Mouse (Mus musculus) ovary, postnatal 36 days (tissue): ENCODE data around the gene Nup93.

Experiments
- DNase-seq: peaks from one replicate; pipeline ENCODE4 v3.0.0; 2022; ENCODE audit warnings: low spot score, mixed read lengths

Nup93 gene

DNA sequence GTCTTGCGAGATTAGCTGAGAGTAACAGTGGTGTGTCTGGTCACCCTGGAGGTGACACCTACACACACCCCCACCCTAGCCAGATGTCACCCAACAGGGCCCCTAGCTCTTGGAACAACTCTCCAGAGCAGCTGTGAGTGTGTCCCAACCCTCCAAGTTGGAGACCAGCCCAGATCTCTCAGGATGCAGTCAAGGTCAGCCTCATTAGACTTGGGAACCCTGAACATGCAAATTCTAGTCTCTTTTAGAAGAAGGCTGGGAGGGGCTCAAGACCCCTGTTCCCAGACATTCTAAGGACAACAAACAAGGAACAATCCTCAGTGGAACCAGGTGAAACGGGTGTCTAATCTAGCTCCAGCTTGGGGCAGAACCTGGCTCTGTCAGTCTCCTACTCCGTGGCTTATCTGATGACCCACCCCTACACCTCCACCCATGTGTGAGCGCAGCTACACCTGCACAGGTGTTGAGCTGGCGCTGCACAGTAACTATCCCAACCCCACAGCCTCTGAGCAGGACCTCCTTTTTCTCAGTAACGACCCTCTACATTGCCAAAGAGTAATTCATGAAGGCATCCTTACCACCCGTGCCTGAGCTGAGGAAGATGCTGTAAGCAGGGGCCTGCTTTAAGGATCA is 148.4 kb downstream of the Nup93 start:
- DNase-seq: no peak

DNA sequence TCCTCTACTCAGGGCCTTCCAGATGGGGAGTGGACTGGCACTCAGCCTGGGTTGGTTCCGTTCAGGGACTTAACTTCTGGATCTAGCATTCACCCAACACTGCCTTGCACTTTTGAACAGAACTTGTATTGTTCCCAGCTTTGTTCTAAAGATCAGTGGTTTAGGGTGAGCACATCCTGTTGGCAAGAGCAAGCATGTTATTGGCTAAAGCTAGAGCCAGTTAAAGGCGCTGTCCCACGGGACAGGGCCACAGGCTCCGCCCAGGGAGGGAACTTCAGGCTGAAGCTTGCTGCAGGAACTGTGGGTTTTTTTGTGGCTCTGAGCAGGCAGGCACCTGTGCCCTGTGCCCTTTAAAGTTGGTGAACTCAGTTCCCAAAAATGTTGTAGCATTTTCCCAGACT is 148.9 kb downstream of the Nup93 start:
- peak; percentile 58 for DNase-seq

DNA sequence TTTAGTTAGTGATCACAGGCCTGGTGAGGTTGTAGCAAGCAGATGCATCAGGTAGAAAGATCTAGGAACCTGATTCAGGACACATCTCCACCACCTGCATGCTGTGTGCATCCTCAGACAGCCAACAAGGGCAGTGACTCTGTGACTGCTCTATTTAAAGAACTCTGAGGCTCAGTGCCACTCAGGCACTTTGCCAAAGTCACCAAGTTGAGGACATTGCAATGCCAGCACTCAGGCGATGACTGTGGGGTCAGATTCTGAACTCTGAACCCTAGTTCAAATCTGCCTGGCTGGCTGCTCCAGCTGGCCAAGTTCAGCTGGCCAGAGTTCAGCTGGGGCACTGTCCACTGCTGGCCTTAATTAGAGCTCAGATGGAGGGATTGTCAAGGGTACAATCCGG is 149.5 kb downstream of the Nup93 start:
- no peak for DNase-seq

DNA sequence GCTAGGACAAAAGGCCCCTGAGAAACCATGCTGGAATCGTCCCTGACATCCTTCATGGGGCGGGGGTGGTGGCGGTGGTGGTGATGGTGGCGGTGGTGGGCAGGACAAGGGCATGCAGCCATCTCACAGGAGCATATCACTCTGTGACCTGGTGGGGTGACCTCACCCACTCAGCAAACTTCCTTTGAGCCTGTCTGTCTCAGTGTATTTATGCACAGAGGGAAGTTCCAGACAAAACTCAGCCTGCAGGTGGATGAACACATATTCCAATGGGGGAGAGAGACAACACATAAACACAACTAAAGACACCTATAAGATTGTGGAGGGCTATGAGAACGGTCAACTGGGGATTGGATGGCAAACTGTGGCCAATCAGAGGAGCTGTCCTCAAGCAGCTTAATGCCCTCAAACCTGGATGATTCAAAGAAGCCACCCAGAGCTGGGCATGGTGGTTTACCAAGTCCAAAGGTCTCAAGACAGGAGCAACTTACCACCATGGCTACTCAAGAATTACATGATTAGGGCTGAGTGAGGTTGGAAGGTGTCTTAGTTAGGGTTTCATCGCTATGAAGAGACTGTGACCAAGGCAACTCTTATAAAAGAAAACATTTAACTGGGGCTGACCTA is 150.4 kb downstream of the Nup93 start:
- DNase-seq: no peak

DNA sequence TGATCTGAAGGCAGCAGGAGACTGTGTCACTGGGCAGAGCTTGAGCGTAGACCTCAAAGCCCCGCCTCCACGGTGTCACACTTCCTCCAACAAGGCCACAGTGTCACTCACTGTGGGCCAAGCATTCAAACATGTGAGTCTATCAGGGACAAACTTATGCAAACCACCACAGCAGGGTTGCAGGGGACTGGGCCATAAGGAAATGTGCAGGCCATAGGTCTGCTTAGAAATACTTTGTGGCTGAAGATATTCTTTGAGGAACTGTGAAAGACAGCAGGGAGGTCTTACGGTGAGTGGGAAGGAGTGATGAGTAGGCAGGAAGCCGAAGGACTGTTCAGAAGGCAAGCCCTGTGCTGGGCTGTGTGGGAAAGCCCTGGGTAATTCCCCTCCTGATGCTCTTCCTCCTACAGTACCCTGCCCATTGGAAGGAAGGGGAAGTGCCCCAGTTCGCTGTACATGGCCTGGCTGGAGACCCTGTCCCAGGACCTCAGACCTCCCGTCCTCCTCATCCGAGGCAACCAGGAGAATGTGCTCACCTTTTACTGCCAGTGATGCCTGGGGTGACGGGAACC is 151.1 kb downstream of the Nup93 start:
- no peak for DNase-seq
